Mouse (Mus musculus) midbrain, embryonic 12.5 days (tissue): ENCODE measurements at regions not wholly inside any gene's neighbourhood (a gene's known extent, or its start where the extent isn't known, plus 50 kb on each side); places are given as distances from the start of the nearest gene placed in this dataset.

Experiments used
- ATAC-seq: fragments of 200-750 bp; cut with Nextera tagmentation; 2 replicates; pipeline ENCODE4 v1.8.0; 2017; ENCODE audit warnings: low read depth, moderate TSS enrichment, moderate library complexity; ENCODE audit not compliant: low FRiP score
- H3K27ac ChIP-seq: fragments of 300-500 bp; sonication (generic); replicated peaks from 2 replicates; pipeline ENCODE4 v1.5.1; 2016; ENCODE audit warnings: mild to moderate bottlenecking
- H3K27me3 ChIP-seq: fragments of 300-500 bp; sonication (generic); 2 replicates; pipeline ENCODE4 v1.6.1; 2016; ENCODE audit warnings: mild to moderate bottlenecking
- H3K36me3 ChIP-seq: fragments of 300-500 bp; sonication (generic); 2 replicates; pipeline ENCODE4 v1.6.1; 2016
- H3K4me1 ChIP-seq: fragments of 300-500 bp; sonication (generic); 2 replicates; pipeline ENCODE4 v1.6.1; 2016
- H3K4me2 ChIP-seq: fragments of 300-500 bp; sonication (generic); replicated peaks from 2 replicates; pipeline ENCODE4 v1.6.1; 2016; ENCODE audit warnings: mild to moderate bottlenecking, moderate library complexity
- H3K4me3 ChIP-seq: fragments of 300-500 bp; sonication (generic); 2 replicates; pipeline ENCODE4 v1.5.1; 2016; ENCODE audit warnings: mild to moderate bottlenecking
- H3K9ac ChIP-seq: fragments of 300-500 bp; sonication (generic); replicated peaks from 2 replicates; pipeline ENCODE4 v1.6.1; 2016; ENCODE audit warnings: mild to moderate bottlenecking, moderate library complexity
- H3K9me3 ChIP-seq: fragments of 300-500 bp; sonication (generic); 2 replicates; pipeline ENCODE4 v1.6.1; 2016; ENCODE audit warnings: mild to moderate bottlenecking
- WGBS: fragments of 180-500 bp; shearing (Covaris S2); methylation state at CpG from one replicate; pipeline ENCODE4 v1.1.7; 2016; 5-methylcytosine and 5-hydroxymethylcytosine counted together

- Histone ChIP-seq H3K4me3 (no peak overlapping the region), H3K27me3 (no peaks in the 10 kb centered on the region), H3K4me1 (no peaks in the 10 kb centered on the region; the same call in 1 of the 2 replicates), H3K4me2 (no peak overlapping the region), H3K27ac (no peak overlapping the region), H3K36me3 (no peaks in the 10 kb centered on the region), H3K9ac (no peak overlapping the region), H3K9me3 (no peaks in the 10 kb centered on the region)
- WGBS, result 56% methylated on average over 5 of the region's 5 CpGs
- ATAC-seq, result no peak
Measured at GRCm38 (mm10) chr13:34800906-34801305, 66.3 kb downstream of the Fam50b start.

- no peak overlapping the region for H3K9ac ChIP-seq
- 56% methylated on average over 9 of the region's 9 CpGs for WGBS
- no peak overlapping the region for H3K4me2 ChIP-seq
- no peaks in the 10 kb centered on the region for H3K27me3 ChIP-seq
- H3K27ac ChIP-seq, result no peak overlapping the region; the same call in 1 of the 2 replicates
- H3K4me1 ChIP-seq, result no peaks in the 10 kb centered on the region; the same call in 1 of the 2 replicates
- H3K9me3 ChIP-seq, result no peaks in the 10 kb centered on the region
- no peak overlapping the region for H3K4me3 ChIP-seq
- no peaks in the 10 kb centered on the region for H3K36me3 ChIP-seq
- no peak; the same call in 1 of the 2 replicates for ATAC-seq
Measured at GRCm38 (mm10) chr13:34806532-34807092, 68.5 kb upstream of the Prpf4b start.

GRCm38 (mm10) chr13:34809536-34809935 lies 65.6 kb upstream of the Prpf4b start:
- Histone ChIP-seq H3K27me3 (no peaks in the 10 kb centered on the region), H3K4me1 (peaks cover 8% of the 10 kb centered on the region), H3K36me3 (no peaks in the 10 kb centered on the region), H3K4me3 (no peak overlapping the region), H3K4me2 (no peak overlapping the region), H3K9me3 (peaks cover 6% of the 10 kb centered on the region), H3K27ac (no peak overlapping the region), H3K9ac (no peak overlapping the region)
- WGBS, result 90% methylated on average over 1 of the region's 1 CpGs
- no peak for ATAC-seq

- peak; percentile 97 for ATAC-seq
- H3K36me3 ChIP-seq, result no peaks in the 10 kb centered on the region
- H3K27ac ChIP-seq, result peak overlapping the region; percentile 95
- H3K27me3 ChIP-seq, result no peaks in the 10 kb centered on the region
- peaks cover 27% of the 10 kb centered on the region for H3K4me1 ChIP-seq
- WGBS, result 12% methylated on average over 18 of the region's 18 CpGs
- peak overlapping the region; percentile 32 for H3K4me2 ChIP-seq
- H3K4me3 ChIP-seq, result no peak overlapping the region
- peaks cover 6% of the 10 kb centered on the region for H3K9me3 ChIP-seq
- H3K9ac ChIP-seq, result 0 out of 2 replicates have a peak overlapping the region, but pooled peaks have one; percentile 12
Measured at GRCm38 (mm10) chr13:34814161-34815056, 60.7 kb upstream of the Prpf4b start.

- H3K9me3 ChIP-seq, result peaks cover 6% of the 10 kb centered on the region
- WGBS, result 7% methylated on average over 3 of the region's 3 CpGs
- H3K36me3 ChIP-seq, result no peaks in the 10 kb centered on the region
- H3K27me3 ChIP-seq, result no peaks in the 10 kb centered on the region
- ATAC-seq, result no peak; the same call in 1 of the 2 replicates
- H3K4me2 ChIP-seq, result peak overlapping the region; percentile 32
- peaks cover 27% of the 10 kb centered on the region for H3K4me1 ChIP-seq
- 0 out of 2 replicates have a peak overlapping the region, but pooled peaks have one; percentile 12 for H3K9ac ChIP-seq
- H3K27ac ChIP-seq, result peak overlapping the region; percentile 95
- no peak overlapping the region for H3K4me3 ChIP-seq
Measured at GRCm38 (mm10) chr13:34815057-34815410, 60.1 kb upstream of the Prpf4b start.

- Histone ChIP-seq H3K4me2 (no peak overlapping the region), H3K9me3 (peaks cover under 1% of the 10 kb centered on the region; the same call in 1 of the 2 replicates), H3K27me3 (no peaks in the 10 kb centered on the region), H3K9ac (no peak overlapping the region), H3K4me3 (no peak overlapping the region), H3K36me3 (no peaks in the 10 kb centered on the region), H3K4me1 (peaks cover 27% of the 10 kb centered on the region), H3K27ac (no peak overlapping the region)
- ATAC-seq, result no peak
- 94% methylated on average over 5 of the region's 5 CpGs for WGBS
Measured at GRCm38 (mm10) chr13:34818211-34818610, 56.9 kb upstream of the Prpf4b start.

- 74% methylated on average over 4 of the region's 4 CpGs for WGBS
Measured at GRCm38 (mm10) chr13:34820423-34820822, 54.7 kb upstream of the Prpf4b start.

GRCm38 (mm10) chr13:34821946-34822345 lies 53.2 kb upstream of the Prpf4b start:
- H3K4me2 ChIP-seq, result no peak overlapping the region
- no peak overlapping the region for H3K4me3 ChIP-seq
- peaks cover 5% of the 10 kb centered on the region for H3K4me1 ChIP-seq
- H3K9ac ChIP-seq, result no peak overlapping the region
- ATAC-seq, result no peak
- 96% methylated on average over 3 of the region's 3 CpGs for WGBS
- no peaks in the 10 kb centered on the region for H3K27me3 ChIP-seq
- H3K36me3 ChIP-seq, result no peaks in the 10 kb centered on the region
- H3K27ac ChIP-seq, result no peak overlapping the region
- no peaks in the 10 kb centered on the region for H3K9me3 ChIP-seq

More at GRCm38 (mm10) chr13:34820423-34820822, 54.7 kb upstream of the Prpf4b start:
- Histone ChIP-seq H3K36me3 (no peaks in the 10 kb centered on the region), H3K4me1 (peaks cover 9% of the 10 kb centered on the region; the same call in 1 of the 2 replicates), H3K27ac (no peak overlapping the region), H3K27me3 (no peaks in the 10 kb centered on the region), H3K4me3 (no peak overlapping the region), H3K9ac (no peak overlapping the region), H3K4me2 (no peak overlapping the region), H3K9me3 (no peaks in the 10 kb centered on the region)
- no peak for ATAC-seq

GRCm38 (mm10) chr13:34824157-34824556 lies 50.9 kb upstream of the Prpf4b start:
- H3K9me3 ChIP-seq, result no peaks in the 10 kb centered on the region
- ATAC-seq, result no peak
- no peak overlapping the region for H3K9ac ChIP-seq
- H3K4me1 ChIP-seq, result peaks cover 26% of the 10 kb centered on the region
- 96% methylated on average over 1 of the region's 1 CpGs for WGBS
- H3K4me3 ChIP-seq, result no peak overlapping the region
- H3K4me2 ChIP-seq, result no peak overlapping the region
- H3K27me3 ChIP-seq, result no peaks in the 10 kb centered on the region
- no peak overlapping the region for H3K27ac ChIP-seq
- H3K36me3 ChIP-seq, result no peaks in the 10 kb centered on the region
